Mouse (Mus musculus) spleen, adult 2 months (tissue): Measurements from ENCODE around the gene Tmem209. TPM values are rescaled to one million over a fixed set of nuclear protein-coding genes. Genes with fewer than 3 reads are reported as not detected.

ENCODE experiments used
- DNase-seq, 2 experiments: peaks; one replicate each; pipeline versions ENCODE4 v3.0.0 to v3.0.0-alpha.2; 2012 to 2021; ENCODE audit warnings: low spot score in 2 of 2, low read depth in 1 of 2
- H3K27ac ChIP-seq: fragments of 200-500 bp; 2 replicates; pipeline ENCODE4 v1.5.1; 2012; ENCODE audit warnings: low read length, inconsistent platforms; ENCODE audit not compliant: insufficient read depth
- H3K27me3 ChIP-seq: fragments of 200-500 bp; 2 replicates; pipeline ENCODE4 v1.6.1; 2012; ENCODE audit warnings: mild to moderate bottlenecking, moderate library complexity, low read length, inconsistent platforms; ENCODE audit not compliant: control insufficient read depth, insufficient read depth
- H3K36me3 ChIP-seq: fragments of 200-500 bp; 2 replicates; pipeline ENCODE4 v1.6.1; 2012; ENCODE audit warnings: mild to moderate bottlenecking, low read length, inconsistent platforms; ENCODE audit not compliant: control insufficient read depth, insufficient read depth
- H3K4me1 ChIP-seq: fragments of 200-500 bp; 2 replicates; pipeline ENCODE4 v1.6.1; 2011; ENCODE audit warnings: inconsistent platforms; ENCODE audit not compliant: control insufficient read depth, insufficient read depth, insufficient read length
- H3K4me3 ChIP-seq: fragments of 200-500 bp; 2 replicates; pipeline ENCODE4 v1.5.1; 2011; ENCODE audit warnings: mild to moderate bottlenecking, inconsistent platforms; ENCODE audit not compliant: insufficient read depth, insufficient read length; ENCODE audit errors: extremely low read depth
- CTCF ChIP-seq: fragments of 200-500 bp; IDR thresholded peaks from 2 replicates; pipeline ENCODE4 v1.5.1; 2011; ENCODE audit warnings: mild to moderate bottlenecking, inconsistent platforms; ENCODE audit not compliant: insufficient read depth, insufficient read length, insufficient replicate concordance; ENCODE audit errors: extremely low read depth
- POLR2A ChIP-seq: fragments of 200-500 bp; IDR thresholded peaks from 2 replicates; pipeline ENCODE4 v1.6.1; 2011; ENCODE audit warnings: low read depth, low read length, inconsistent platforms
- whole genome bisulfite sequencing: fragments of 180-500 bp; shearing (Covaris S2); methylation state at CpG from one replicate; pipeline ENCODE4 v1.1.7; 2018; 5-methylcytosine and 5-hydroxymethylcytosine counted together
- polyA plus RNA-seq: library from polyadenylated mRNA; depleted of rRNA; stranded (reverse); fragments of >200 nt; gene quantifications from 2 replicates; pipeline ENCODE4 v1.2.3, GENCODE M21; 2012; rRNA removed

Tmem209 gene
- polyA plus RNA-seq, 1 experiment, result 38.5 TPM

DNA sequence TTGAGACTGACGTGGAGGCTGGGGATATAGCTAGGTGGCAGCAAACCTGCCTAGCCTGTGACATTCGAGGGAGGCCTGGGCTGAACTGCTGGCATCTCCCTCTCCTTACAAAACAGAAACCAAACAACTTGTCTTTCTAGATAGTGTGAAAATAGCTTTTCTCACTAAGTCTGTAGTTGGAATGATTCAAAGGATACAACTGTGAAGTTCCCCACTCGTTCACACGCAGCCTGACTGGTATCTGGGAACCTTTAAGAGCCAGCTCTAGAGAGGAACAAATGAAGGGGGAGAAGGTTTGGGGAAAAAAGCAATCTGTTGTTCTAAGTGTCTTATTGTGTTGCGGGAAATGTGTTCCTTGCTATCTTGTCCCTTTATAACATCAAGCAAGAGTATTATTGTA, 51.0 kb downstream of the Tmem209 start:
- no peak for DNase-seq
- no peak overlapping the region for H3K27ac ChIP-seq
- H3K4me1 ChIP-seq, result no peaks in the 10 kb centered on the region
- TF ChIP-seq POLR2A (no peak), CTCF (no peak)
- H3K36me3 ChIP-seq, result no peaks in the 10 kb centered on the region
- 91% methylated on average over 5 of the region's 5 CpGs for WGBS
- no peak overlapping the region for H3K4me3 ChIP-seq
- H3K27me3 ChIP-seq, result no peaks in the 10 kb centered on the region

DNA sequence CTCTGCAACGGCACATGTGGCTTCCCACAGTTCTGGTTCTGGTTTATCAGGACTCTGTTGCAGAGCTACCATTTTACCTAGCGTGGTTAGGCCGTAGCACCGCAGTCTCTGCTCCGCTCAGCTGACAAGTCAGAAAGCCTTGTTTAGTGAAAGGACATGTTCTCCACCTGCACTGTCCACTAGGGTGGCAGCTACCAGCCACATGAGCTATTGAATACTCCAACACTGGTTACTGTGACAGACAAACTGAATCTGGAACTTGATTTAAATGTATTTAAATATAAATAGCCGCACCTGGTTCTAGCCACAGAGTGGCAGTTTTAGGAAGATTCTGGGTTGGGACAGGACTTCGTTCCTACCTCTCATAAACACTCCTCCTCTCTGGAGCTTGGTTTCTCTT, 52.6 kb downstream of the Tmem209 start:
- Histone ChIP-seq H3K4me1 (no peaks in the 10 kb centered on the region), H3K4me3 (no peak overlapping the region), H3K36me3 (no peaks in the 10 kb centered on the region), H3K27me3 (no peaks in the 10 kb centered on the region), H3K27ac (no peak overlapping the region)
- no peak for TF ChIP-seq POLR2A
- no peak for TF ChIP-seq CTCF
- WGBS, result 89% methylated on average over 7 of the region's 7 CpGs
- no peak for DNase-seq

DNA sequence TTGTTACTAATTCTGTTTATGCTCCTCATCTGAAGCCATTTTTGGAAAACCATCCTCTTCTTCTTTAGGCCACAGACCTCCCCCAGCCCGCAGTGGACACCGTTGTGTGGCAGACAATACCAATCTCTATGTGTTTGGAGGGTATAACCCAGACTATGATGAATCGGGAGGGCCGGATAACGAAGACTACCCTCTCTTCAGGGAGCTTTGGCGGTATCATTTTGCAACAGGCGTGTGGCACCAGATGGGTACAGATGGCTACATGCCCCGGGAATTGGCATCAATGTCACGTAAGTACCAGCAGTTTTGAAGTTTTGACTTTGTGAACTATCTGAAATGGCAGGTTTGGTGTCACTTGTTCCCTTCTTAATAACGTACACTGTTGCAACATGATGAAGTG, 70.0 kb downstream of the Tmem209 start:
- H3K4me1 ChIP-seq, result no peaks in the 10 kb centered on the region
- H3K27me3 ChIP-seq, result no peaks in the 10 kb centered on the region
- DNase-seq, result no peak
- peaks cover 4% of the 10 kb centered on the region; the same call in 1 of the 2 replicates for H3K36me3 ChIP-seq
- H3K4me3 ChIP-seq, result no peak overlapping the region
- H3K27ac ChIP-seq, result no peak overlapping the region
- WGBS, result 98% methylated on average over 10 of the region's 10 CpGs
- TF ChIP-seq CTCF, result no peak
- no peak for TF ChIP-seq POLR2A

DNA sequence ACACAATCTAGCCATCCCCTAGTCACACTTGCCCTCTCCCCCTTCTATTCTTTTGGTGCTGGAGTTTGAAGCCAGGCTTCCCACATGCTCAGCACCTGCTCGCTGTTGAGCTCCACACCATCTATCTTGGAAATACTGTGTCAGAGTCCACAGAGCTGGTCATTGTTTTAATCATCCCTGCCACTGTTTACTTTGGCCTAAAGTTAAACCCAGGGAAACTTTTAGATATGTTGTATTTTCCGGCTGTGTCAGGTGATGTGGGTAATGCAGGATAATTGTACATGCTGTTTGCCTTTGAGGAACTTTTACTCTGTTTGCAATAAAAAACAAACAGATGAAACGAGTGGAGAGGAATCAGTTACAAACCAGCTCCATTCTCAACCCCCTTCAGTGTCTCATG, 72.5 kb downstream of the Tmem209 start:
- no peak overlapping the region for H3K4me3 ChIP-seq
- TF ChIP-seq POLR2A, result no peak
- TF ChIP-seq CTCF, result no peak
- DNase-seq, result no peak
- H3K36me3 ChIP-seq, result peaks cover under 1% of the 10 kb centered on the region; the same call in 1 of the 2 replicates
- WGBS, result 93% methylated on average over 3 of the region's 3 CpGs
- no peaks in the 10 kb centered on the region for H3K4me1 ChIP-seq
- H3K27ac ChIP-seq, result no peak overlapping the region
- no peaks in the 10 kb centered on the region for H3K27me3 ChIP-seq

DNA sequence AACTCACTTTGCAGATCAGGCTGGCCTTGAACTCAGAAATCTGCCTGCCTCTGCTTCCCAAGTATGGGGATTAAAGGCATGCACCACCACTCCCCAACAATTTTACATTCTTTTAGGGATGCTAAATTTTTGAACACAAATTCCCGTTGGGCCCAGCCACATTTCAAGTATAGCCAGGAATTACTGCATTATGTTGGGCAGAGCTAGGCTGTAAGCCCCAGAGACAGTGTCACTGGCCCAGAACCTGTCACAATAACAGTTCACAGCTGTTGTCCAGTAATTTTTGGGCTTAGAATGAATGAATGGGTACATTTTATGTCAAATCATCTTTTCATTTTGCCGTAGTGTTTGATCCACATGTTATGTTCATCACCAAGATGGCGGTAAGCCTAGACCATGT, 73.1 kb downstream of the Tmem209 start:
- no peak overlapping the region for H3K4me3 ChIP-seq
- H3K27ac ChIP-seq, result no peak overlapping the region
- no peaks in the 10 kb centered on the region; the same call in 1 of the 2 replicates for H3K36me3 ChIP-seq
- DNase-seq, result no peak
- H3K4me1 ChIP-seq, result no peaks in the 10 kb centered on the region
- no peaks in the 10 kb centered on the region for H3K27me3 ChIP-seq
- 92% methylated on average over 3 of the region's 3 CpGs for WGBS
- TF ChIP-seq CTCF, result no peak

DNA sequence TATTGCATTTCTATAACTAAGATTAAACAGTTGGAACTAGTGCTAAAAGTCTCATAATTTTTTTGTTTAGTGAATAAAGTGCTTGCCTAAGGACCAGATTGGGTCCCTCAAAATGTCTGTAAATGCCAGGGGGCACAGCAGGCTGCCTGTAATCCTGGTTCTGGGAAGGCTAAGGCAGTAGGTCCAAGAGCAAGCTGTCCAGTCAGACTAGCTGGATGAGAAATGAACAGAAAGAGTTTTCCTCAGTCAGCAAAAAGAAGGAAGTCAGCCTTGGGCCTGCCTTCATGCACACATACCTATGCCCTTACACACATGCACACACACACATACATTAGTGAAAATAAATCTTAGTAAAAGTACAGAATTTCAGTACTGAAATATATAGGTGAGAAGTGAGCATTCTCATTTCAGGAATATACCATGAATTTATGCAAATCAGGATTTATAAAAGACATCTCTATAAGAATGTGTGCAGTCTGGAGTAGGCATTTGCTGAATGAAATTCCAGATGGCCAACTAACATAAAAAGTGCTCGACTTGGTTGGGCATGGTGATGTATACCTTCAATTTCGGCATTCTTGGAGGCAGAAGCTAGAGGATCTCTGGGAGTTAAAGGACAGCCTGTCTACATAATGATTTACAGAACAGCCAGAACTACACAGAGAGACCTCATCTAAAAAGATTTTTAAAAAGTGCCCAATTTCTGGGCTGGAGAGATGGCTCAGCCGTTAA, 77.0 kb downstream of the Tmem209 start:
- TF ChIP-seq CTCF (no peak), POLR2A (no peak)
- WGBS, result 79% methylated on average over 3 of the region's 3 CpGs
- Histone ChIP-seq H3K4me3 (no peak overlapping the region), H3K27ac (no peak overlapping the region), H3K4me1 (no peaks in the 10 kb centered on the region), H3K36me3 (no peaks in the 10 kb centered on the region), H3K27me3 (no peaks in the 10 kb centered on the region)
- no peak for DNase-seq

Other genes starting within 250 kb of the Tmem209 start
- gene Ube2h, start 205.2 kb downstream of the Tmem209 start, polyA plus RNA-seq, result 69.7 and 101 TPM in 2 replicates
- 11.3 and 12.3 TPM in 2 replicates for gene Zc3hc1, start 118.8 kb downstream of the Tmem209 start, polyA plus RNA-seq
- gene Klhdc10, start 107.9 kb downstream of the Tmem209 start, polyA plus RNA-seq, result 6.7 and 10.0 TPM in 2 replicates
- not detected in 2 replicates for gene Ssmem1, start 66 bp upstream of the Tmem209 start, polyA plus RNA-seq
- gene Cpa2, start 31.8 kb upstream of the Tmem209 start, polyA plus RNA-seq, result 137 and 193 TPM in 2 replicates
- gene Cpa4, start 58.6 kb upstream of the Tmem209 start, polyA plus RNA-seq, result not detected in 2 replicates
- gene Cpa5, start 101.2 kb upstream of the Tmem209 start, polyA plus RNA-seq, result not detected in 2 replicates
- gene Cpa1, start 129.4 kb upstream of the Tmem209 start, polyA plus RNA-seq, result 1,808 and 2,130 TPM in 2 replicates
- gene Cep41, start 184.0 kb upstream of the Tmem209 start, polyA plus RNA-seq, result 2.7 and 2.9 TPM in 2 replicates
- 7.6 and 60.5 TPM in 2 replicates for gene Mest, start 213.8 kb upstream of the Tmem209 start, polyA plus RNA-seq